Mouse (Mus musculus) lung, adult 2 months (tissue): ENCODE measurements around the gene Myo1b.

Experiments
- CTCF ChIP-seq: fragments of 200-500 bp; IDR thresholded peaks from 2 replicates; pipeline ENCODE4 v1.5.1; 2011; ENCODE audit warnings: mild to moderate bottlenecking, low read length, control low read depth; ENCODE audit not compliant: insufficient read depth
- POLR2A ChIP-seq: fragments of 200-500 bp; IDR thresholded peaks from 2 replicates; pipeline ENCODE4 v1.6.1; 2011; ENCODE audit warnings: low read depth, mild to moderate bottlenecking, control low read depth, low read length, borderline replicate concordance; ENCODE audit errors: extremely low read depth

- no peak for TF ChIP-seq CTCF
- no peak for TF ChIP-seq POLR2A
Measured at GRCm38 (mm10) chr1:51736822-51737221, 179.0 kb downstream of the Myo1b start.
